Mouse (Mus musculus): ENCODE measurements around the gene Hhatl.

Hhatl gene

GRCm38 (mm10) chr9:121807546-121807945 lies 15.2 kb upstream of the Hhatl start:
- no peak for DNase-seq (ENCODE audit: low spot score in 2 of 2)

- no peak for DNase-seq (ENCODE audit: low spot score in 2 of 2)
Measured at GRCm38 (mm10) chr9:121802747-121803146, 10.4 kb upstream of the Hhatl start.

- no peak for DNase-seq (ENCODE audit: low spot score in 2 of 2)
Measured at GRCm38 (mm10) chr9:121798887-121799520, 6.7 kb upstream of the Hhatl start.

- DNase-seq (ENCODE audit: low spot score in 2 of 2): no peak
Measured at GRCm38 (mm10) chr9:121797722-121798121, 5.4 kb upstream of the Hhatl start.

GRCm38 (mm10) chr9:121794972-121795539 lies 2.7 kb upstream of the Hhatl start:
- DNase-seq (ENCODE audit: low spot score in 2 of 2): no peak

GRCm38 (mm10) chr9:121791206-121791605 lies 1.1 kb downstream of the Hhatl start:
- no peak for DNase-seq (ENCODE audit: low spot score in 2 of 2)

GRCm38 (mm10) chr9:121786359-121786758 lies 5.9 kb downstream of the Hhatl start:
- no peak for DNase-seq (ENCODE audit: low spot score in 2 of 2)

GRCm38 (mm10) chr9:121785261-121785660 lies 7.0 kb downstream of the Hhatl start:
- DNase-seq (ENCODE audit: low spot score in 2 of 2): no peak

- no peak for DNase-seq (ENCODE audit: low spot score in 2 of 2)
Measured at GRCm38 (mm10) chr9:121784801-121785200, 7.5 kb downstream of the Hhatl start.

- peak; percentile 80 to 84 for DNase-seq (ENCODE audit: low spot score in 2 of 2)
Measured at GRCm38 (mm10) chr9:121778066-121778624, 14.2 kb downstream of the Hhatl start.

- peak; percentile 74 to 75 for DNase-seq (ENCODE audit: low spot score in 2 of 2)
Measured at GRCm38 (mm10) chr9:121777484-121778065, 14.7 kb downstream of the Hhatl start, which contains the start of gene Klhl40. Klhl40 (plus strand) TSS chr9:121777607.

GRCm38 (mm10) chr9:121776511-121776910 lies 15.8 kb downstream of the Hhatl start:
- peak; percentile 64 to 71 for DNase-seq (ENCODE audit: low spot score in 2 of 2)

GRCm38 (mm10) chr9:121775951-121776350 lies 16.4 kb downstream of the Hhatl start:
- no peak for DNase-seq (ENCODE audit: low spot score in 2 of 2)

GRCm38 (mm10) chr9:121772412-121772811 lies 19.9 kb downstream of the Hhatl start:
- DNase-seq (ENCODE audit: low spot score in 2 of 2): no peak

- DNase-seq (ENCODE audit: low spot score in 2 of 2): no peak
Measured at GRCm38 (mm10) chr9:121765166-121765855, 27.0 kb downstream of the Hhatl start.

GRCm38 (mm10) chr9:121763716-121764115 lies 28.6 kb downstream of the Hhatl start:
- DNase-seq (ENCODE audit: low spot score in 2 of 2): no peak

- DNase-seq (ENCODE audit: low spot score in 2 of 2): no peak
Measured at GRCm38 (mm10) chr9:121762761-121763160, 29.5 kb downstream of the Hhatl start.

GRCm38 (mm10) chr9:121762248-121762647 lies 30.1 kb downstream of the Hhatl start:
- no peak for DNase-seq (ENCODE audit: low spot score in 2 of 2)

- DNase-seq (ENCODE audit: low spot score in 2 of 2): no peak
Measured at GRCm38 (mm10) chr9:121761787-121762186, 30.5 kb downstream of the Hhatl start.

GRCm38 (mm10) chr9:121761091-121761665 lies 31.1 kb downstream of the Hhatl start:
- DNase-seq (ENCODE audit: low spot score in 2 of 2): no peak

GRCm38 (mm10) chr9:121760271-121761090 lies 31.8 kb downstream of the Hhatl start:
- peak; percentile 47 to 56 for DNase-seq (ENCODE audit: low spot score in 2 of 2)
